ENCODE assay signal across 8 mouse cellular contexts in genomic region chr2:181568272-181569008, GRCm38 (mm10). TPM values are rescaled to one million over a fixed set of nuclear protein-coding genes. Genes with fewer than 3 reads are reported as not detected.
A peak's percentile ranks its signal among the peaks of the same experiment; 100 is the strongest.
DNase-seq lines count a peak whose midpoint lies in the region; ATAC-seq and TF ChIP-seq lines count a peak whose summit lies in the region.

No protein-coding gene starts in this region.

- TF ChIP-seq CTCF in cerebellum, adult 2 months (IDR thresholded peaks at IDR 0.05; ENCODE audit: borderline replicate concordance, insufficient read depth, low read depth, low read length) = peak; percentile 57; the same call in 1 of the 2 replicates
- TF ChIP-seq CTCF in midbrain, postnatal 0 days (IDR thresholded peaks at IDR 0.05) = peak; percentile 57
- TF ChIP-seq CTCF in embryonic fibroblast, embryonic 13.5 days (IDR thresholded peaks at IDR 0.05; ENCODE audit: borderline replicate concordance, insufficient read depth, low read length) = peak; percentile 32; the same call in 1 of the 2 replicates

- no peak for ATAC-seq in cerebellum, adult (ENCODE audit: insufficient number of reproducible peaks, low FRiP score, low TSS enrichment)
- ATAC-seq in midbrain, postnatal 0 days (ENCODE audit: low FRiP score) = no peak
- ATAC-seq in midbrain, embryonic 16.5 days = no peak
- ATAC-seq in limb, embryonic 11.5 days (ENCODE audit: insufficient number of reproducible peaks, low FRiP score, low TSS enrichment, low read depth) = no peak

- H3K9me3 ChIP-seq in midbrain, postnatal 0 days (ENCODE audit: low read length) = no peaks in the 10 kb centered on the region
- H3K9me3 ChIP-seq in midbrain, embryonic 16.5 days (replicated peaks; ENCODE audit: control insufficient read depth, low read length, poor library complexity, severe bottlenecking) = 0 out of 2 replicates have a peak, but pooled peaks cover 4% of the 10 kb centered on the region
- no peaks in the 10 kb centered on the region for H3K9me3 ChIP-seq in limb, embryonic 11.5 days (ENCODE audit: control insufficient read depth, low read length)

- peaks cover 5% of the 10 kb centered on the region for H3K36me3 ChIP-seq in midbrain, postnatal 0 days (ENCODE audit: insufficient read depth, low read length)
- peaks cover 3% of the 10 kb centered on the region; the same call in 1 of the 2 replicates for H3K36me3 ChIP-seq in midbrain, embryonic 16.5 days (ENCODE audit: control insufficient read depth, insufficient read depth, low read length)
- no peaks in the 10 kb centered on the region for H3K36me3 ChIP-seq in limb, embryonic 11.5 days (ENCODE audit: control insufficient read depth, insufficient read depth, low read length)

- H3K27ac ChIP-seq in cerebellum, adult 2 months (ENCODE audit: insufficient read depth, low read length) = no peak overlapping the region
- H3K27ac ChIP-seq in midbrain, postnatal 0 days (ENCODE audit: low read depth, low read length) = no peak overlapping the region
- H3K27ac ChIP-seq in midbrain, embryonic 16.5 days (ENCODE audit: low read length) = no peak overlapping the region
- H3K27ac ChIP-seq in embryonic fibroblast, embryonic 13.5 days (ENCODE audit: insufficient read depth, low read length) = no peak overlapping the region
- no peak overlapping the region for H3K27ac ChIP-seq in limb, embryonic 11.5 days (replicated peaks; ENCODE audit: low read depth, low read length)

- no peak overlapping the region for H3K9ac ChIP-seq in midbrain, postnatal 0 days (replicated peaks; ENCODE audit: low read length, poor library complexity, severe bottlenecking)
- no peak overlapping the region for H3K9ac ChIP-seq in midbrain, embryonic 16.5 days (ENCODE audit: low read depth, low read length)
- H3K9ac ChIP-seq in limb, embryonic 11.5 days (ENCODE audit: low read length) = no peak overlapping the region

- no peak overlapping the region for H3K4me2 ChIP-seq in midbrain, postnatal 0 days (ENCODE audit: low read depth, low read length, poor library complexity, severe bottlenecking)
- H3K4me2 ChIP-seq in midbrain, embryonic 16.5 days (ENCODE audit: low read length) = no peak overlapping the region
- H3K4me2 ChIP-seq in limb, embryonic 11.5 days (ENCODE audit: low read depth, severe bottlenecking) = no peak overlapping the region

- no peak overlapping the region for H3K4me3 ChIP-seq in cerebellum, adult 2 months (replicated peaks; ENCODE audit: insufficient read depth, low read depth, low read length)
- H3K4me3 ChIP-seq in midbrain, postnatal 0 days (ENCODE audit: low read depth, low read length) = no peak overlapping the region
- H3K4me3 ChIP-seq in midbrain, embryonic 16.5 days (ENCODE audit: low read depth, low read length) = no peak overlapping the region
- H3K4me3 ChIP-seq in embryonic fibroblast, embryonic 13.5 days (ENCODE audit: insufficient read depth, low read length) = no peak overlapping the region
- no peak overlapping the region for H3K4me3 ChIP-seq in limb, embryonic 11.5 days (ENCODE audit: low read depth, low read length)

- peaks cover 34% of the 10 kb centered on the region for H3K4me1 ChIP-seq in cerebellum, adult 2 months (ENCODE audit: control insufficient read depth, insufficient read depth, low read length)
- no peaks in the 10 kb centered on the region for H3K4me1 ChIP-seq in midbrain, postnatal 0 days (ENCODE audit: insufficient read depth, low read length)
- no peaks in the 10 kb centered on the region for H3K4me1 ChIP-seq in midbrain, embryonic 16.5 days (ENCODE audit: control insufficient read depth, insufficient read depth, low read length)
- H3K4me1 ChIP-seq in embryonic fibroblast, embryonic 13.5 days (ENCODE audit: control insufficient read depth, insufficient read depth, low read length) = no peaks in the 10 kb centered on the region
- H3K4me1 ChIP-seq in limb, embryonic 11.5 days (ENCODE audit: control insufficient read depth, insufficient read depth, low read length) = no peaks in the 10 kb centered on the region

- H3K27me3 ChIP-seq in cerebellum, adult 2 months (ENCODE audit: control insufficient read depth, insufficient read depth, low read length) = no peaks in the 10 kb centered on the region
- H3K27me3 ChIP-seq in midbrain, postnatal 0 days (ENCODE audit: insufficient read depth, low read length) = no peaks in the 10 kb centered on the region
- H3K27me3 ChIP-seq in midbrain, embryonic 16.5 days (ENCODE audit: control insufficient read depth, insufficient read depth, low read depth, low read length) = no peaks in the 10 kb centered on the region
- H3K27me3 ChIP-seq in limb, embryonic 11.5 days (ENCODE audit: control insufficient read depth, insufficient read depth, low read length) = no peaks in the 10 kb centered on the region

- TF ChIP-seq POLR2A in cerebellum, adult 2 months (IDR thresholded peaks at IDR 0.05; ENCODE audit: borderline replicate concordance, insufficient read depth, low read length) = no peak
- no peak for TF ChIP-seq POLR2A in embryonic fibroblast, embryonic 13.5 days (IDR thresholded peaks at IDR 0.05; ENCODE audit: low read depth, low read length)

- 81% methylated on average over 7 of the region's 7 CpGs for WGBS in cerebellum, adult 2 months
- WGBS in midbrain, postnatal 0 days = 85% methylated on average over 7 of the region's 7 CpGs
- WGBS in midbrain, embryonic 16.5 days = 83% methylated on average over 7 of the region's 7 CpGs
- 80% methylated on average over 7 of the region's 7 CpGs for WGBS in limb, embryonic 11.5 days

- peak in 1 of 2 experiments; percentile 42 for DNase-seq in cerebellum, adult 2 months
- DNase-seq in midbrain, postnatal 0 days (ENCODE audit: low spot score) = peak; percentile 19
- DNase-seq in limb, embryonic 11.5 days (ENCODE audit: low spot score) = peak; percentile 60
- DNase-seq in retina, postnatal 1 day = peak; percentile 69
- no peak for DNase-seq in right cerebral cortex, adult 18-20 months

RNA-seq across cellular contexts. Expression of gene Uckl1, which starts 16.3 kb away (rescaled TPM):
- 142 and 149 TPM in 2 replicates for polyA plus RNA-seq in cerebellum, adult 2 months (2012; rRNA removed)
- 49.8 and 63.9 TPM in 2 replicates for total RNA-seq in midbrain, postnatal 0 days (2014; rRNA removed)
- 45.2 and 52.7 TPM in 2 replicates for polyA plus RNA-seq in midbrain, postnatal 0 days (2015; fragmentation: Nextera tagmentation; extraction: Ambion mirVana)
- polyA plus RNA-seq in midbrain, embryonic 16.5 days (2015; fragmentation: Nextera tagmentation; extraction: Ambion mirVana) = 71.2 and 76.0 TPM in 2 replicates
- polyA plus RNA-seq in embryonic fibroblast, embryonic 13.5 days (2011; ENCODE audit: insufficient read length, low read depth, missing spikeins) = 62.0 and 65.1 TPM in 2 replicates
- polyA plus RNA-seq in limb, embryonic 11.5 days (2014; fragmentation: Nextera tagmentation; extraction: Ambion mirVana) = 34.4 and 39.7 TPM in 2 replicates

RNA-seq across cellular contexts. Expression of gene Prpf6, which starts 23.2 kb away (rescaled TPM):
- 44.2 and 44.6 TPM in 2 replicates for polyA plus RNA-seq in cerebellum, adult 2 months (2012; rRNA removed)
- total RNA-seq in midbrain, postnatal 0 days (2014; rRNA removed) = 34.4 and 39.3 TPM in 2 replicates
- 40.5 and 40.6 TPM in 2 replicates for polyA plus RNA-seq in midbrain, postnatal 0 days (2015; fragmentation: Nextera tagmentation; extraction: Ambion mirVana)
- polyA plus RNA-seq in midbrain, embryonic 16.5 days (2015; fragmentation: Nextera tagmentation; extraction: Ambion mirVana) = 59.7 and 64.6 TPM in 2 replicates
- polyA plus RNA-seq in embryonic fibroblast, embryonic 13.5 days (2011; ENCODE audit: insufficient read length, low read depth, missing spikeins) = 55.9 and 59.4 TPM in 2 replicates
- polyA plus RNA-seq in limb, embryonic 11.5 days (2014; fragmentation: Nextera tagmentation; extraction: Ambion mirVana) = 78.7 and 82.5 TPM in 2 replicates

RNA-seq across cellular contexts. Expression of gene Zfp512b, which starts 24.2 kb away (rescaled TPM):
- 55.5 and 55.6 TPM in 2 replicates for polyA plus RNA-seq in cerebellum, adult 2 months (2012; rRNA removed)
- 60.0 and 85.1 TPM in 2 replicates for total RNA-seq in midbrain, postnatal 0 days (2014; rRNA removed)
- 81.1 and 99.7 TPM in 2 replicates for polyA plus RNA-seq in midbrain, postnatal 0 days (2015; fragmentation: Nextera tagmentation; extraction: Ambion mirVana)
- 70.0 and 78.0 TPM in 2 replicates for polyA plus RNA-seq in midbrain, embryonic 16.5 days (2015; fragmentation: Nextera tagmentation; extraction: Ambion mirVana)
- polyA plus RNA-seq in embryonic fibroblast, embryonic 13.5 days (2011; ENCODE audit: insufficient read length, low read depth, missing spikeins) = 31.8 and 41.0 TPM in 2 replicates
- polyA plus RNA-seq in limb, embryonic 11.5 days (2014; fragmentation: Nextera tagmentation; extraction: Ambion mirVana) = 30.9 and 41.1 TPM in 2 replicates

RNA-seq across cellular contexts. Expression of gene Samd10, which starts 30.6 kb away (rescaled TPM):
- polyA plus RNA-seq in cerebellum, adult 2 months (2012; rRNA removed) = 61.0 and 62.2 TPM in 2 replicates
- total RNA-seq in midbrain, postnatal 0 days (2014; rRNA removed) = 140 and 142 TPM in 2 replicates
- polyA plus RNA-seq in midbrain, postnatal 0 days (2015; fragmentation: Nextera tagmentation; extraction: Ambion mirVana) = 174 and 179 TPM in 2 replicates
- 213 and 216 TPM in 2 replicates for polyA plus RNA-seq in midbrain, embryonic 16.5 days (2015; fragmentation: Nextera tagmentation; extraction: Ambion mirVana)
- polyA plus RNA-seq in embryonic fibroblast, embryonic 13.5 days (2011; ENCODE audit: insufficient read length, low read depth, missing spikeins) = 3.6 and 3.7 TPM in 2 replicates
- polyA plus RNA-seq in limb, embryonic 11.5 days (2014; fragmentation: Nextera tagmentation; extraction: Ambion mirVana) = 14.9 and 17.7 TPM in 2 replicates

RNA-seq across cellular contexts. Expression of gene Dnajc5, which starts 48.2 kb away (rescaled TPM):
- polyA plus RNA-seq in cerebellum, adult 2 months (2012; rRNA removed) = 218 and 230 TPM in 2 replicates
- 416 and 487 TPM in 2 replicates for total RNA-seq in midbrain, postnatal 0 days (2014; rRNA removed)
- 303 and 316 TPM in 2 replicates for polyA plus RNA-seq in midbrain, postnatal 0 days (2015; fragmentation: Nextera tagmentation; extraction: Ambion mirVana)
- 291 and 302 TPM in 2 replicates for polyA plus RNA-seq in midbrain, embryonic 16.5 days (2015; fragmentation: Nextera tagmentation; extraction: Ambion mirVana)
- 86.7 and 97.4 TPM in 2 replicates for polyA plus RNA-seq in embryonic fibroblast, embryonic 13.5 days (2011; ENCODE audit: insufficient read length, low read depth, missing spikeins)
- polyA plus RNA-seq in limb, embryonic 11.5 days (2014; fragmentation: Nextera tagmentation; extraction: Ambion mirVana) = 75.3 and 80.9 TPM in 2 replicates
